Mouse (Mus musculus): Measurements from ENCODE around the gene Ide. TPM values are rescaled to one million over a fixed set of nuclear protein-coding genes. Genes with fewer than 3 reads are reported as not detected.
A peak's percentile ranks its signal among the peaks of the same experiment; 100 is the strongest.
"Not testable (repeated sequence)": the region's sequence is repeated elsewhere in the genome, so short reads cannot be mapped to it uniquely, and the experiment has no call there.

Gene Ide
- polyA plus RNA-seq, 1 experiment from 2014 or later = 42.0 TPM

DNA sequence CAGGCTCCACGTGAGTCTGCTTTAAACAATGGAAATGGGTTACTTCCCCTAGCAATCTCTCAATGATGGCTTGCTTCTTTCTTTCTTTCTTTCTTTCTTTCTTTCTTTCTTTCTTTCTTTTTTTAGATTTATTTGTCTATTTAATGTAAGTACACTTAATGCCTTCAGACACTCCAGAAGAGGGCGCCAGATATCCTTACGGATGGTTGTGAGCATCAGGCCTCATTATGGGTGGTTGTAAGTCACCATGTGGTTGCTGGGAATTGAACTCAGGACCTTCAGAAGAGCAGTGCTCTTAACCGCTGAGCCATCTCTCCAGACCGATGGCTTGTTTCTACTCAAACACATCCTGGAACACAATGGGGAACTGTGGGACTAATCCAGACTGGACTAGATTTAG, 96.5 kb downstream of the Ide start:
- Histone ChIP-seq H3K27me3 (ENCODE audit: control insufficient read depth, insufficient read depth, low read depth, low read length) (no peaks in the 10 kb centered on the region), H3K4me1 (replicated peaks; ENCODE audit: control insufficient read depth, insufficient read depth, low read length) (0 out of 2 replicates have a peak, but pooled peaks cover 2% of the 10 kb centered on the region), H3K9me3 (ENCODE audit: control insufficient read depth, low read length) (no peaks in the 10 kb centered on the region), H3K36me3 (ENCODE audit: control insufficient read depth, insufficient read depth, low read length) (no peaks in the 10 kb centered on the region), H3K9ac (ENCODE audit: low read length) (no peak overlapping the region), H3K27ac (ENCODE audit: low read length) (no peak overlapping the region), H3K4me2 (ENCODE audit: low read depth, low read length) (no peak overlapping the region), H3K4me3 (ENCODE audit: low read length) (no peak overlapping the region)
- WGBS = 58% methylated on average over 5 of the region's 5 CpGs
- ATAC-seq (ENCODE audit: low read depth) = no peak

DNA sequence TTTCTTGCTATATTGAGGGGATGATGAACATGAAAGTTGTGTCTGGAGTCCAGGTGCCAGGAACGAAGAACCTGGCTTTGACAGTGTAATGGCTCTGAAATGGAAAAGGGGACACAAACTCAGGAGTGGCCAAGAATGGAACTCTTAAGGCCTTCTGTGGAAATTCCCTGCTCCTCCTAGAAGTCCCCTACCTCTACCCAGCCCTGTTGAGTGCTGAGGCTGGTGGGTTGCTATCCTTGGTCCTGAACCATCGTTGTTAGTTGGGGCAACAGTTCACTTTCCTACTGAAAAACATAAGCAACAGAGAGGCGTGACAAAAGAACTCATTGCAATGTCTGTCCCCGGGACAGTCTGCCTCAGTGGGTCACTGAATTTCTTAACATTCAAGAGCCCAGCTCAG, 98.6 kb downstream of the Ide start:
- H3K4me1 ChIP-seq (replicated peaks; ENCODE audit: control insufficient read depth, insufficient read depth, low read length) = 0 out of 2 replicates have a peak, but pooled peaks cover 5% of the 10 kb centered on the region
- H3K36me3 ChIP-seq (ENCODE audit: control insufficient read depth, insufficient read depth, low read length) = no peaks in the 10 kb centered on the region
- 17% methylated on average over 4 of the region's 4 CpGs for WGBS
- no peak overlapping the region for H3K9ac ChIP-seq (ENCODE audit: low read length)
- H3K27ac ChIP-seq (ENCODE audit: low read length) = no peak overlapping the region
- no peak overlapping the region for H3K4me3 ChIP-seq (ENCODE audit: low read length)
- no peaks in the 10 kb centered on the region for H3K9me3 ChIP-seq (ENCODE audit: control insufficient read depth, low read length)
- ATAC-seq (ENCODE audit: low read depth) = no peak
- no peak overlapping the region for H3K4me2 ChIP-seq (ENCODE audit: low read depth, low read length)
- peaks cover 11% of the 10 kb centered on the region for H3K27me3 ChIP-seq (ENCODE audit: control insufficient read depth, insufficient read depth, low read depth, low read length)

GRCm38 (mm10) chr19:37238651-37239050, 99.0 kb downstream of the Ide start:
- peaks cover 15% of the 10 kb centered on the region for H3K27me3 ChIP-seq (ENCODE audit: control insufficient read depth, insufficient read depth, low read depth, low read length)
- 0 out of 2 replicates have a peak, but pooled peaks cover 5% of the 10 kb centered on the region for H3K4me1 ChIP-seq (replicated peaks; ENCODE audit: control insufficient read depth, insufficient read depth, low read length)
- no peak overlapping the region for H3K27ac ChIP-seq (ENCODE audit: low read length)
- H3K9me3 ChIP-seq (ENCODE audit: control insufficient read depth, low read length) = no peaks in the 10 kb centered on the region
- H3K9ac ChIP-seq (ENCODE audit: low read length) = no peak overlapping the region
- no peak overlapping the region for H3K4me2 ChIP-seq (ENCODE audit: low read depth, low read length)
- H3K36me3 ChIP-seq (ENCODE audit: control insufficient read depth, insufficient read depth, low read length) = no peaks in the 10 kb centered on the region
- no peak overlapping the region for H3K4me3 ChIP-seq (ENCODE audit: low read length)
- WGBS = 15% methylated on average over 7 of the region's 7 CpGs
- no peak for ATAC-seq (ENCODE audit: low read depth)

GRCm38 (mm10) chr19:37237712-37238437, 99.8 kb downstream of the Ide start:
- Histone ChIP-seq H3K4me3 (ENCODE audit: low read length) (no peak overlapping the region), H3K27ac (ENCODE audit: low read length) (no peak overlapping the region), H3K36me3 (ENCODE audit: control insufficient read depth, insufficient read depth, low read length) (no peaks in the 10 kb centered on the region), H3K9me3 (ENCODE audit: control insufficient read depth, low read length) (no peaks in the 10 kb centered on the region), H3K27me3 (ENCODE audit: control insufficient read depth, insufficient read depth, low read depth, low read length) (peaks cover 21% of the 10 kb centered on the region), H3K4me1 (replicated peaks; ENCODE audit: control insufficient read depth, insufficient read depth, low read length) (0 out of 2 replicates have a peak, but pooled peaks cover 5% of the 10 kb centered on the region), H3K9ac (ENCODE audit: low read length) (no peak overlapping the region), H3K4me2 (ENCODE audit: low read depth, low read length) (no peak overlapping the region)
- 5% methylated on average over 15 of the region's 15 CpGs for WGBS
- no peak for ATAC-seq (ENCODE audit: low read depth)

- Histone ChIP-seq H3K27ac (ENCODE audit: low read length) (no peak overlapping the region), H3K27me3 (ENCODE audit: control insufficient read depth, insufficient read depth, low read depth, low read length) (peaks cover 23% of the 10 kb centered on the region), H3K36me3 (ENCODE audit: control insufficient read depth, insufficient read depth, low read length) (no peaks in the 10 kb centered on the region), H3K4me2 (ENCODE audit: low read depth, low read length) (no peak overlapping the region), H3K9ac (ENCODE audit: low read length) (no peak overlapping the region), H3K4me3 (ENCODE audit: low read length) (no peak overlapping the region), H3K4me1 (replicated peaks; ENCODE audit: control insufficient read depth, insufficient read depth, low read length) (0 out of 2 replicates have a peak, but pooled peaks cover 5% of the 10 kb centered on the region), H3K9me3 (ENCODE audit: control insufficient read depth, low read length) (no peaks in the 10 kb centered on the region)
- WGBS = 40% methylated on average over 5 of the region's 5 CpGs
- ATAC-seq (ENCODE audit: low read depth) = no peak
Measured at GRCm38 (mm10) chr19:37237306-37237705, 100.3 kb downstream of the Ide start.

DNA sequence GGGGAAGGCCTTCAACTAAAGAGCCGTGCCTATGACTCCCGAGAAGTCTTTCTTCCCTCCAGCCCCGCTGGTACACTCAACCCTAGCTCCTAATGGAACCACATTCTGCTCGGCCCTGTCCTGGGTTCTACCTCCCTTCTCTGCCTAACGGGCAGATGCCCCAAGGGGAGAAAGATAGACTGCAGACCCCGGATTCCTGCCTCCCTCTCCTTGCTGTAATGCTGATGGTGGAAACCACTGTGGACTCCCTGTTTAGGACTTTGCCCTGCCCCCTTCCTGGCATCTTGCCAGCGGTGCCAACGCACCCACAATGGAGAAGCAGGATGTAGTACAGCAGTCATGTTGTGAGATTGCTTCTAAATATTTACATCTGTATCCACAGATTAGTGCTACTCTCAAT, 101.8 kb downstream of the Ide start:
- ATAC-seq (ENCODE audit: low read depth) = no peak
- no peak overlapping the region for H3K9ac ChIP-seq (ENCODE audit: low read length)
- 48% methylated on average over 8 of the region's 8 CpGs for WGBS
- no peak overlapping the region for H3K4me3 ChIP-seq (ENCODE audit: low read length)
- no peaks in the 10 kb centered on the region for H3K36me3 ChIP-seq (ENCODE audit: control insufficient read depth, insufficient read depth, low read length)
- no peak overlapping the region for H3K27ac ChIP-seq (ENCODE audit: low read length)
- 0 out of 2 replicates have a peak, but pooled peaks cover 5% of the 10 kb centered on the region for H3K4me1 ChIP-seq (replicated peaks; ENCODE audit: control insufficient read depth, insufficient read depth, low read length)
- H3K4me2 ChIP-seq (ENCODE audit: low read depth, low read length) = no peak overlapping the region
- no peaks in the 10 kb centered on the region for H3K9me3 ChIP-seq (ENCODE audit: control insufficient read depth, low read length)
- H3K27me3 ChIP-seq (ENCODE audit: control insufficient read depth, insufficient read depth, low read depth, low read length) = peaks cover 23% of the 10 kb centered on the region

GRCm38 (mm10) chr19:37233561-37234539, 103.8 kb downstream of the Ide start:
- H3K9ac ChIP-seq (ENCODE audit: low read length) = no peak overlapping the region
- H3K4me2 ChIP-seq (ENCODE audit: low read depth, low read length) = peak overlapping the region; percentile 47
- H3K4me1 ChIP-seq (replicated peaks; ENCODE audit: control insufficient read depth, insufficient read depth, low read length) = 0 out of 2 replicates have a peak, but pooled peaks cover 5% of the 10 kb centered on the region
- ATAC-seq (ENCODE audit: low read depth) = no peak
- H3K4me3 ChIP-seq (ENCODE audit: low read length) = peak overlapping the region; percentile 33
- H3K36me3 ChIP-seq (ENCODE audit: control insufficient read depth, insufficient read depth, low read length) = no peaks in the 10 kb centered on the region
- H3K9me3 ChIP-seq (ENCODE audit: control insufficient read depth, low read length) = no peaks in the 10 kb centered on the region
- peaks cover 23% of the 10 kb centered on the region for H3K27me3 ChIP-seq (ENCODE audit: control insufficient read depth, insufficient read depth, low read depth, low read length)
- 4% methylated on average over 63 of the region's 63 CpGs for WGBS
- no peak overlapping the region for H3K27ac ChIP-seq (ENCODE audit: low read length)

DNA sequence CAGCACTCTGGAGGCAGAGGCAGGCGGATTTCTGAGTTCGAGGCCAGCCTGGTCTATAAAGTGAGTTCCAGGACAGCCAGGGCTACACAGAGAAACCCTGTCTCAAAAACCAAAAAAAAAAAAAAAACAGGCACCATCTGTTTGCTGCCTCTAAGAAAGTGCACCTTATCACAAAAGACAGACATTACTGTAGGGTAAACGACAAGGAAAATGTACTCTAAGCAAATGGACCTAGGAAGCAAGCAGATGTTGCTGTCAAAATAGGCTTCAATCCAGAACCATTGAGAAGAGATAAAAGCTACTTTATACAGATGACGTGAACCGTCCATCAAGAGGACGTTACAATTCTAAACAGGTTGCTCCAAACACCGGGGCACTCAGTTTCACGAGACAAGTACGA, 105.1 kb downstream of the Ide start:
- not testable (repeated sequence) for H3K9me3 ChIP-seq (ENCODE audit: control insufficient read depth, low read length); H3K9ac ChIP-seq (ENCODE audit: low read length); ATAC-seq (ENCODE audit: low read depth); H3K4me2 ChIP-seq (ENCODE audit: low read depth, low read length); H3K4me1 ChIP-seq (replicated peaks; ENCODE audit: control insufficient read depth, insufficient read depth, low read length); H3K36me3 ChIP-seq (ENCODE audit: control insufficient read depth, insufficient read depth, low read length); H3K27ac ChIP-seq (ENCODE audit: low read length); H3K4me3 ChIP-seq (ENCODE audit: low read length)
- H3K27me3 ChIP-seq (ENCODE audit: control insufficient read depth, insufficient read depth, low read depth, low read length) = peaks cover 23% of the 10 kb centered on the region
- WGBS = 66% methylated on average over 9 of the region's 9 CpGs

All from lung, embryonic 16.5 days (tissue).